Mouse (Mus musculus): ENCODE results near the gene Cbx4. TPM values are rescaled to one million over a fixed set of nuclear protein-coding genes. Genes with fewer than 3 reads are reported as not detected.

The Cbx4 gene
- polyA plus RNA-seq (2011; ENCODE audit: insufficient read depth, insufficient read length, low read depth, missing spikeins) = 0.32 and 0.46 TPM in 2 replicates

- Histone ChIP-seq H3K27me3 (ENCODE audit: control insufficient read depth, insufficient read depth, low read length, poor library complexity, severe bottlenecking) (peaks cover 70% of the 10 kb centered on the region), H3K4me1 (ENCODE audit: control insufficient read depth, insufficient read depth, low read length) (no peaks in the 10 kb centered on the region), H3K27ac (ENCODE audit: insufficient read depth, low read length) (no peak within 1 kb of the TSS), H3K9ac (ENCODE audit: low read depth, poor library complexity, severe bottlenecking) (peak within 1 kb of the TSS; percentile 76), H3K36me3 (ENCODE audit: control insufficient read depth, insufficient read depth, low read length, poor library complexity, severe bottlenecking) (no peaks in the 10 kb centered on the region), H3K9me3 (replicated peaks; ENCODE audit: control insufficient read depth, insufficient read depth, low read length, poor library complexity, severe bottlenecking) (no peaks in the 10 kb centered on the region), H3K4me3 (ENCODE audit: low read depth, low read length) (peak within 1 kb of the TSS; percentile 82)
- TF ChIP-seq EP300 (IDR thresholded peaks at IDR 0.05; ENCODE audit: insufficient read depth, low read depth, low read length) (no peak), POLR2A (IDR thresholded peaks at IDR 0.05; ENCODE audit: insufficient read depth, low read length) (no peak), CTCF (IDR thresholded peaks at IDR 0.05; ENCODE audit: low read depth, low read length) (no peak)
These were observed at the start of gene Cbx4 for GRCm38 (mm10) chr11:119086144-119086971. Cbx4 (minus strand) TSS chr11:119086221.

- Histone ChIP-seq H3K36me3 (ENCODE audit: control insufficient read depth, insufficient read depth, low read length, poor library complexity, severe bottlenecking) (no peaks in the 10 kb centered on the region), H3K4me3 (ENCODE audit: low read depth, low read length) (no peak overlapping the region), H3K27ac (ENCODE audit: insufficient read depth, low read length) (no peak overlapping the region), H3K27me3 (ENCODE audit: control insufficient read depth, insufficient read depth, low read length, poor library complexity, severe bottlenecking) (no peaks in the 10 kb centered on the region), H3K9me3 (replicated peaks; ENCODE audit: control insufficient read depth, insufficient read depth, low read length, poor library complexity, severe bottlenecking) (no peaks in the 10 kb centered on the region), H3K9ac (ENCODE audit: low read depth, poor library complexity, severe bottlenecking) (no peak overlapping the region), H3K4me1 (ENCODE audit: control insufficient read depth, insufficient read depth, low read length) (no peaks in the 10 kb centered on the region)
- TF ChIP-seq EP300 (IDR thresholded peaks at IDR 0.05; ENCODE audit: insufficient read depth, low read depth, low read length) (no peak), POLR2A (IDR thresholded peaks at IDR 0.05; ENCODE audit: insufficient read depth, low read length) (no peak)
These were observed 48.6 kb upstream of the Cbx4 start for GRCm38 (mm10) chr11:119134586-119134985.

- Histone ChIP-seq H3K9ac (ENCODE audit: low read depth, poor library complexity, severe bottlenecking) (no peak overlapping the region), H3K27me3 (ENCODE audit: control insufficient read depth, insufficient read depth, low read length, poor library complexity, severe bottlenecking) (no peaks in the 10 kb centered on the region), H3K4me3 (ENCODE audit: low read depth, low read length) (no peak overlapping the region), H3K36me3 (ENCODE audit: control insufficient read depth, insufficient read depth, low read length, poor library complexity, severe bottlenecking) (no peaks in the 10 kb centered on the region), H3K4me1 (ENCODE audit: control insufficient read depth, insufficient read depth, low read length) (no peaks in the 10 kb centered on the region), H3K27ac (ENCODE audit: insufficient read depth, low read length) (no peak overlapping the region), H3K9me3 (replicated peaks; ENCODE audit: control insufficient read depth, insufficient read depth, low read length, poor library complexity, severe bottlenecking) (no peaks in the 10 kb centered on the region)
- TF ChIP-seq EP300 (IDR thresholded peaks at IDR 0.05; ENCODE audit: insufficient read depth, low read depth, low read length) (no peak), POLR2A (IDR thresholded peaks at IDR 0.05; ENCODE audit: insufficient read depth, low read length) (no peak), CTCF (IDR thresholded peaks at IDR 0.05; ENCODE audit: low read depth, low read length) (no peak)
These were observed 47.6 kb upstream of the Cbx4 start for GRCm38 (mm10) chr11:119133437-119134221.

- TF ChIP-seq CTCF (IDR thresholded peaks at IDR 0.05; ENCODE audit: low read depth, low read length) (no peak), EP300 (IDR thresholded peaks at IDR 0.05; ENCODE audit: insufficient read depth, low read depth, low read length) (no peak), POLR2A (IDR thresholded peaks at IDR 0.05; ENCODE audit: insufficient read depth, low read length) (no peak)
- Histone ChIP-seq H3K4me3 (ENCODE audit: low read depth, low read length) (no peak overlapping the region), H3K27ac (ENCODE audit: insufficient read depth, low read length) (no peak overlapping the region), H3K9ac (ENCODE audit: low read depth, poor library complexity, severe bottlenecking) (no peak overlapping the region), H3K9me3 (replicated peaks; ENCODE audit: control insufficient read depth, insufficient read depth, low read length, poor library complexity, severe bottlenecking) (no peaks in the 10 kb centered on the region), H3K27me3 (ENCODE audit: control insufficient read depth, insufficient read depth, low read length, poor library complexity, severe bottlenecking) (no peaks in the 10 kb centered on the region), H3K36me3 (ENCODE audit: control insufficient read depth, insufficient read depth, low read length, poor library complexity, severe bottlenecking) (no peaks in the 10 kb centered on the region), H3K4me1 (ENCODE audit: control insufficient read depth, insufficient read depth, low read length) (no peaks in the 10 kb centered on the region)
These were observed 46.4 kb upstream of the Cbx4 start for GRCm38 (mm10) chr11:119132198-119133035.

GRCm38 (mm10) chr11:119130081-119130765, 44.2 kb upstream of the Cbx4 start:
- Histone ChIP-seq H3K9ac (ENCODE audit: low read depth, poor library complexity, severe bottlenecking) (no peak overlapping the region), H3K36me3 (ENCODE audit: control insufficient read depth, insufficient read depth, low read length, poor library complexity, severe bottlenecking) (no peaks in the 10 kb centered on the region), H3K4me3 (ENCODE audit: low read depth, low read length) (no peak overlapping the region), H3K4me1 (ENCODE audit: control insufficient read depth, insufficient read depth, low read length) (no peaks in the 10 kb centered on the region), H3K27ac (ENCODE audit: insufficient read depth, low read length) (no peak overlapping the region), H3K9me3 (replicated peaks; ENCODE audit: control insufficient read depth, insufficient read depth, low read length, poor library complexity, severe bottlenecking) (no peaks in the 10 kb centered on the region), H3K27me3 (ENCODE audit: control insufficient read depth, insufficient read depth, low read length, poor library complexity, severe bottlenecking) (no peaks in the 10 kb centered on the region)
- TF ChIP-seq CTCF (IDR thresholded peaks at IDR 0.05; ENCODE audit: low read depth, low read length) (no peak), POLR2A (IDR thresholded peaks at IDR 0.05; ENCODE audit: insufficient read depth, low read length) (no peak), EP300 (IDR thresholded peaks at IDR 0.05; ENCODE audit: insufficient read depth, low read depth, low read length) (no peak)

Data from ES-Bruce4 (cell line).